Mouse (Mus musculus) brain, adult 2 months (tissue): ENCODE data around the gene Chst12.

Source experiments
- DNase-seq: peaks from one replicate; pipeline ENCODE4 v3.0.0; 2011; ENCODE audit warnings: low read depth, low spot score

Gene Chst12

DNA sequence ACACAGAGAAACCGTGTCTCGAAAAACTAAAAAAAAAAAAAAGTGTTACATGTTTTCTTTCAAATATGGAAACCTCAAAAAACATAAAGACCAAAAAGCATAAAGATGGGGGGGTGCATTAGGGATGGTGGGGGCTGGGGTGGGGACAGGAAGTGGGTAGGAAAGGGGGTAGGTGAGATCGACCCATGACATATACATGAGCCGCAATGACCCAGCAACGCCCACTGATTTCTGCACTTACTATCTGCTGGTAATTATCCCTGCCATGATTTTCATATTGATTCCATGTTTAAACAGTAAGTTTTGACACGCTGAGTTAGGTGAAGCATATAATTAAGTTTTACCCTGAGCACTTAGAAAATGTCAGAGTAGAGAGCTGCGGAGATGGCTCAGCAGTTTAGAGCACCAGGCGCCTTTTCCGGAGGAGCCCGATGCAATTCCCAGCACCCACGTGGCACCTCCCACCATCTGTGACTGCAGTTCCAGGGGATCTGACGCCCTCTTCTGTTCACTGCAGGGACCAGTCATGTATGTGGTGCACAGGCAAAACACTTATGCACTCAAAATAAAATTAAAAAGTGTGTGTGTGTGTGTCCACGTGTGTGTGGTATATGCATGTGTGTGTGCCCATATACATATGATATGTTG, 65.0 kb downstream of the Chst12 start:
- peak; percentile 71 for DNase-seq

GRCm38 (mm10) chr5:140571201-140571600, 65.9 kb downstream of the Chst12 start:
- no peak for DNase-seq

DNA sequence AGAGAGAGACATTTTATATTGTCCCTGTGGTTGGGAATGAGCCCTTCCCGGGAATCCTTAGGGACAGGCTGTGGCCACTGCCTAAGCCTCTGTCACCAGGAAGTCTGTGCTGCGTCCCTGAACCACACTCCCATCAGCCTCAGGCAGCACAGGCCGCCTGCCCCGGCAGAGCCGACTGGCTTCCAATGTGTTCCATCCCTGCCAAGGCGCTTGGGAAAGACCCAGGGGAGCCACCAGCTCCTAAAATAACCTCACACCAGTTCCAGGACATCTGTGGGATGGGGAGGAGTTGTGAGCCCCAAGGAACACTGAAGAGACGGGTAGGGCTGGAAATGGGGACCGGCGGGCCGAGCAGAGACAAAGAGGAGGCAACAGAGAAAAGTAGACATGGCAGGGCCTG, 66.3 kb downstream of the Chst12 start:
- DNase-seq = peak; percentile 45

GRCm38 (mm10) chr5:140572611-140573010, 67.3 kb downstream of the Chst12 start:
- no peak for DNase-seq
